Mouse (Mus musculus): ENCODE measurements around the gene Hist3h2ba. TPM values are rescaled to one million over a fixed set of nuclear protein-coding genes. Genes with fewer than 3 reads are reported as not detected.

The Hist3h2ba gene
- polyA plus RNA-seq, 1 experiment from 2014 or later: 45.8 TPM

- DNase-seq (ENCODE audit: low spot score): no peak
- Histone ChIP-seq H3K27me3 (ENCODE audit: insufficient read depth, low read length) (no peaks in the 10 kb centered on the region), H3K9ac (ENCODE audit: low read depth, low read length) (no peak overlapping the region), H3K4me2 (ENCODE audit: low read length) (no peak overlapping the region), H3K36me3 (ENCODE audit: insufficient read depth, low read length) (no peaks in the 10 kb centered on the region), H3K27ac (peak overlapping the region; percentile 88), H3K4me3 (replicated peaks; ENCODE audit: low read depth, low read length) (no peak overlapping the region), H3K4me1 (replicated peaks; ENCODE audit: insufficient read depth, low read length) (peaks cover 22% of the 10 kb centered on the region), H3K9me3 (replicated peaks; ENCODE audit: low read length) (no peaks in the 10 kb centered on the region)
- 46% methylated on average over 8 of the region's 8 CpGs for WGBS
- ATAC-seq (replicated peaks; ENCODE audit: low FRiP score, low read depth): peak; percentile 54
- no peak for TF ChIP-seq CTCF (IDR thresholded peaks at IDR 0.05; ENCODE audit: low read depth)
Observed at GRCm38 (mm10) chr11:58969027-58969426, 20.3 kb downstream of the Hist3h2ba start.

GRCm38 (mm10) chr11:58969659-58970058 is 20.9 kb downstream of the Hist3h2ba start:
- Histone ChIP-seq H3K36me3 (ENCODE audit: insufficient read depth, low read length) (no peaks in the 10 kb centered on the region), H3K27ac (peak overlapping the region; percentile 88), H3K4me3 (replicated peaks; ENCODE audit: low read depth, low read length) (no peak overlapping the region), H3K9me3 (replicated peaks; ENCODE audit: low read length) (no peaks in the 10 kb centered on the region), H3K4me2 (ENCODE audit: low read length) (no peak overlapping the region), H3K9ac (ENCODE audit: low read depth, low read length) (no peak overlapping the region), H3K27me3 (ENCODE audit: insufficient read depth, low read length) (no peaks in the 10 kb centered on the region), H3K4me1 (replicated peaks; ENCODE audit: insufficient read depth, low read length) (peaks cover 20% of the 10 kb centered on the region)
- no peak for TF ChIP-seq CTCF (IDR thresholded peaks at IDR 0.05; ENCODE audit: low read depth)
- WGBS: 41% methylated on average over 6 of the region's 6 CpGs
- ATAC-seq (replicated peaks; ENCODE audit: low FRiP score, low read depth) (peak; percentile 52), DNase-seq (ENCODE audit: low spot score) (peak; percentile 72)

GRCm38 (mm10) chr11:58970831-58971530 is 22.3 kb downstream of the Hist3h2ba start:
- H3K4me2 ChIP-seq (ENCODE audit: low read length): no peak overlapping the region
- H3K27ac ChIP-seq: peak overlapping the region; percentile 88; the same call in 1 of the 2 replicates
- TF ChIP-seq CTCF (IDR thresholded peaks at IDR 0.05; ENCODE audit: low read depth): peak; percentile 24; the same call in 1 of the 2 replicates
- no peak for DNase-seq (ENCODE audit: low spot score)
- H3K9ac ChIP-seq (ENCODE audit: low read depth, low read length): no peak overlapping the region
- H3K27me3 ChIP-seq (ENCODE audit: insufficient read depth, low read length): no peaks in the 10 kb centered on the region
- H3K4me1 ChIP-seq (replicated peaks; ENCODE audit: insufficient read depth, low read length): peaks cover 17% of the 10 kb centered on the region
- no peaks in the 10 kb centered on the region for H3K36me3 ChIP-seq (ENCODE audit: insufficient read depth, low read length)
- ATAC-seq (replicated peaks; ENCODE audit: low FRiP score, low read depth): no peak; the same call in 1 of the 2 replicates
- WGBS: 90% methylated on average over 21 of the region's 21 CpGs
- H3K9me3 ChIP-seq (replicated peaks; ENCODE audit: low read length): no peaks in the 10 kb centered on the region
- no peak overlapping the region for H3K4me3 ChIP-seq (replicated peaks; ENCODE audit: low read depth, low read length)

- no peaks in the 10 kb centered on the region for H3K9me3 ChIP-seq (replicated peaks; ENCODE audit: low read length)
- 92% methylated on average over 3 of the region's 3 CpGs for WGBS
- H3K27me3 ChIP-seq (ENCODE audit: insufficient read depth, low read length): no peaks in the 10 kb centered on the region
- H3K27ac ChIP-seq: no peak overlapping the region
- H3K9ac ChIP-seq (ENCODE audit: low read depth, low read length): no peak overlapping the region
- H3K4me3 ChIP-seq (replicated peaks; ENCODE audit: low read depth, low read length): no peak overlapping the region
- H3K36me3 ChIP-seq (ENCODE audit: insufficient read depth, low read length): no peaks in the 10 kb centered on the region
- no peak overlapping the region for H3K4me2 ChIP-seq (ENCODE audit: low read length)
- ATAC-seq (replicated peaks; ENCODE audit: low FRiP score, low read depth) (no peak), DNase-seq (ENCODE audit: low spot score) (no peak)
- peaks cover 17% of the 10 kb centered on the region for H3K4me1 ChIP-seq (replicated peaks; ENCODE audit: insufficient read depth, low read length)
- TF ChIP-seq CTCF (IDR thresholded peaks at IDR 0.05; ENCODE audit: low read depth): no peak
Observed at GRCm38 (mm10) chr11:58971796-58972195, 23.1 kb downstream of the Hist3h2ba start.

- no peak overlapping the region for H3K4me2 ChIP-seq (ENCODE audit: low read length)
- no peak overlapping the region for H3K27ac ChIP-seq
- H3K9me3 ChIP-seq (replicated peaks; ENCODE audit: low read length): no peaks in the 10 kb centered on the region
- 95% methylated on average over 3 of the region's 3 CpGs for WGBS
- TF ChIP-seq CTCF (IDR thresholded peaks at IDR 0.05; ENCODE audit: low read depth): no peak
- ATAC-seq (replicated peaks; ENCODE audit: low FRiP score, low read depth) (no peak), DNase-seq (ENCODE audit: low spot score) (no peak)
- no peaks in the 10 kb centered on the region for H3K36me3 ChIP-seq (ENCODE audit: insufficient read depth, low read length)
- no peaks in the 10 kb centered on the region for H3K27me3 ChIP-seq (ENCODE audit: insufficient read depth, low read length)
- H3K9ac ChIP-seq (ENCODE audit: low read depth, low read length): no peak overlapping the region
- H3K4me3 ChIP-seq (replicated peaks; ENCODE audit: low read depth, low read length): no peak overlapping the region
- peaks cover 20% of the 10 kb centered on the region for H3K4me1 ChIP-seq (replicated peaks; ENCODE audit: insufficient read depth, low read length)
Observed at GRCm38 (mm10) chr11:58974414-58974813, 25.7 kb downstream of the Hist3h2ba start.

GRCm38 (mm10) chr11:58977150-58977549 is 28.4 kb downstream of the Hist3h2ba start:
- no peak for TF ChIP-seq CTCF (IDR thresholded peaks at IDR 0.05; ENCODE audit: low read depth)
- Histone ChIP-seq H3K36me3 (ENCODE audit: insufficient read depth, low read length) (0 out of 2 replicates have a peak, but pooled peaks cover 2% of the 10 kb centered on the region), H3K27ac (peak overlapping the region; percentile 91), H3K4me3 (replicated peaks; ENCODE audit: low read depth, low read length) (peak overlapping the region; percentile 67), H3K4me1 (replicated peaks; ENCODE audit: insufficient read depth, low read length) (peaks cover 24% of the 10 kb centered on the region; the same call in 1 of the 2 replicates), H3K4me2 (ENCODE audit: low read length) (peak overlapping the region; percentile 95), H3K27me3 (ENCODE audit: insufficient read depth, low read length) (no peaks in the 10 kb centered on the region), H3K9ac (ENCODE audit: low read depth, low read length) (peak overlapping the region; percentile 90), H3K9me3 (replicated peaks; ENCODE audit: low read length) (no peaks in the 10 kb centered on the region)
- 0 out of 2 replicates have a peak, but pooled peaks have one; percentile 18 for ATAC-seq (replicated peaks; ENCODE audit: low FRiP score, low read depth)
- WGBS: under 1% methylated on average over 29 of the region's 29 CpGs
- peak; percentile 42 for DNase-seq (ENCODE audit: low spot score)

Data from kidney, postnatal 0 days (tissue).